Mouse (Mus musculus): ENCODE measurements around the gene Fbxw18. TPM values are rescaled to one million over a fixed set of nuclear protein-coding genes. Genes with fewer than 3 reads are reported as not detected.
"Not testable (repeated sequence)": the region's sequence is repeated elsewhere in the genome, so short reads cannot be mapped to it uniquely, and the experiment has no call there.

The Fbxw18 gene
- not detected in 2 replicates for polyA plus RNA-seq (2014; fragmentation: Nextera tagmentation; extraction: Ambion mirVana)

DNA sequence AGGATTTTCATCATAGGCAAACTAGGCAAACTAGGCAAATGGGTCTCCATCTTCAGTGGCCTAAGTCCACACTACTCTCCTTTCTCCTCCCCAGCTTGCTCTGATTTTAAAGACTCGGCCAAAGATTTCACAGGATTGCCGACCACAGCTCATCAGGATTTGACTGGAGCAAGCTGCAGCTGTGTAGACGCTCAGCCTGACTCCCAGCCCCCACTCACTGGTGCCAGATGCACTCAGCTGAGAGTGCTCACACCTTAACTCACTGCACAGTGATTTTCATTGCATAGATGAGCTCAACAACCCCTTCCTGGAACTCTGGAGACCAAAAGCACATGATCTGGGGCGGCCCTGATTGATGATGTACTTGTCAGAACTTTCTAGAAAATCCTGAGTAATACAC, at the start of gene Fbxw18:
Fbxw18 (minus strand) TSS at position 101 of the 400 bp plus-strand sequence.
- H3K9me3 ChIP-seq (replicated peaks; ENCODE audit: control insufficient read depth, low read length); H3K27me3 ChIP-seq (ENCODE audit: control insufficient read depth, insufficient read depth, low read length); H3K4me2 ChIP-seq; H3K27ac ChIP-seq (ENCODE audit: low read depth, low read length); H3K4me1 ChIP-seq (ENCODE audit: control insufficient read depth, insufficient read depth, low read length); H3K36me3 ChIP-seq (ENCODE audit: control insufficient read depth, insufficient read depth, low read length); H3K9ac ChIP-seq (ENCODE audit: low read depth, low read length); ATAC-seq (replicated peaks; ENCODE audit: insufficient number of reproducible peaks, low FRiP score, low TSS enrichment); H3K4me3 ChIP-seq (ENCODE audit: low read depth, low read length): not testable (repeated sequence)
- WGBS (ENCODE audit: insufficient replicate concordance), result 71% methylated on average over 4 of the region's 4 CpGs

DNA sequence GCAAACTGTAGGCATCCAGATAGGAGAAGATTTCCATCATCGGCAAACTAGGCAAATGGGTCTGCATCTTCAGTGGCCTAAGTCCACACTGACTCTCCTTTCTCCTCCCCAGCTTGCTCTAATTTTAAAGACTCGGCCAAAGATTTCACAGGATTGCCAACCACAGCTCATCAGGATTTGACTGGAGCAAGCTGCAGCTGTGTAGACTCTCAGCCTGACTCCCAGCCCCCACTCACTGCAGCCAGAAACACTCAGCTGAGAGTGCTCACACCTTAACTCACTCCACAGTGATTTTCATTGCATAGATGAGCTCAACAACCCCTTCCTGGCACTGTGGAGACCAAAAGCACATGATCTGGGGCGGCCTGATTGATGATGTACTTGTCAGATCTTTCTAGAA, 43.5 kb upstream of the Fbxw18 start, which contains the start of gene Fbxw26:
Fbxw26 (minus strand) TSS at position 101 of the 400 bp plus-strand sequence.
- not testable (repeated sequence) for H3K27ac ChIP-seq (ENCODE audit: low read depth, low read length); H3K9ac ChIP-seq (ENCODE audit: low read depth, low read length); H3K9me3 ChIP-seq (replicated peaks; ENCODE audit: control insufficient read depth, low read length); H3K4me3 ChIP-seq (ENCODE audit: low read depth, low read length); H3K4me2 ChIP-seq; H3K27me3 ChIP-seq (ENCODE audit: control insufficient read depth, insufficient read depth, low read length); H3K36me3 ChIP-seq (ENCODE audit: control insufficient read depth, insufficient read depth, low read length); ATAC-seq (replicated peaks; ENCODE audit: insufficient number of reproducible peaks, low FRiP score, low TSS enrichment); H3K4me1 ChIP-seq (ENCODE audit: control insufficient read depth, insufficient read depth, low read length)
- WGBS (ENCODE audit: insufficient replicate concordance), result 83% methylated on average over 3 of the region's 3 CpGs

DNA sequence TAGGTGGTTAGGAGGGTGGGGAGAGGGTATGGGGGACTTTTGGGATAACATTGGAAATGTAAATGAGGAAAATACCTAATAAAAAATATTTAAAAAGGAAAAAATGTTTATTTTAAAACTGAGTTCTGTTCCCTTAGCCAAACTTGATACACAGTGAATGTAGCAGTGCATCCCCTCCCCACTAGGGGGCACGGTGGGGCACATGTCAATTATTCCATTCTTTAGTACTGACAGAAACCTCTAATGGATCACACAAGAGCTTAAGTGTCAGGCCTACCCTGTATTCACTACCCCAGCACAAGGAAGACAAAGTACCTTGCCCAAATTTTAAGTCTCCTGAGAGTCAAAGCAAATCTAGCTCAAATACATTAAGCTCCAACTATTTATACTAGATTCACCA, 17.2 kb downstream of the Fbxw18 start:
- H3K27me3 ChIP-seq (ENCODE audit: control insufficient read depth, insufficient read depth, low read length), result no peaks in the 10 kb centered on the region
- 11% methylated on average over 1 of the region's 1 CpGs for WGBS (ENCODE audit: insufficient replicate concordance)
- no peaks in the 10 kb centered on the region for H3K9me3 ChIP-seq (replicated peaks; ENCODE audit: control insufficient read depth, low read length)
- H3K4me1 ChIP-seq (ENCODE audit: control insufficient read depth, insufficient read depth, low read length), result no peaks in the 10 kb centered on the region
- no peak overlapping the region for H3K4me3 ChIP-seq (ENCODE audit: low read depth, low read length)
- H3K4me2 ChIP-seq, result no peak overlapping the region
- H3K27ac ChIP-seq (ENCODE audit: low read depth, low read length), result no peak overlapping the region
- no peaks in the 10 kb centered on the region for H3K36me3 ChIP-seq (ENCODE audit: control insufficient read depth, insufficient read depth, low read length)
- ATAC-seq (replicated peaks; ENCODE audit: insufficient number of reproducible peaks, low FRiP score, low TSS enrichment), result no peak
- no peak overlapping the region for H3K9ac ChIP-seq (ENCODE audit: low read depth, low read length)

DNA sequence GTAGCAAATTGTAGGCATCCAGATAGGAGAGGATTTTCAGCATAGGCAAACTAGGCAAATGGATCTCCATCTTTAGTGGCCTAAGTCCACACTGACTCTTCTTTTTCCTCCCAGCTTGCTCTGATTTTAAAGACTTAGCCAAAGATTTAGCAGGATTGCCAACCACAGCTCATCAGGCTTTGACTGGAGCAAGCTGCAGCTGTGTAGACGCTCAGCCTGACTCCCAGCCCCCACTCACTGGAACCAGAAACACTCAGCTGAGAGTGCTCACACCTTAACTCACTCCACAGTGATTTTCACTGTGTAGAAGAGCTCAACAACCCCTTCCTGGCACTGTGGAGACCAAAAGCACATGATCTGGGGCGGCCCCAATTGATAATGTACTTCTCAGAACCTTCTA, 37.9 kb downstream of the Fbxw18 start, which contains the start of gene Fbxw25:
Fbxw25 (minus strand) TSS at position 101 of the 400 bp plus-strand sequence.
- not testable (repeated sequence) for ATAC-seq (replicated peaks; ENCODE audit: insufficient number of reproducible peaks, low FRiP score, low TSS enrichment); H3K4me2 ChIP-seq; H3K27ac ChIP-seq (ENCODE audit: low read depth, low read length); H3K9me3 ChIP-seq (replicated peaks; ENCODE audit: control insufficient read depth, low read length); H3K4me1 ChIP-seq (ENCODE audit: control insufficient read depth, insufficient read depth, low read length); H3K9ac ChIP-seq (ENCODE audit: low read depth, low read length); H3K36me3 ChIP-seq (ENCODE audit: control insufficient read depth, insufficient read depth, low read length); H3K4me3 ChIP-seq (ENCODE audit: low read depth, low read length); H3K27me3 ChIP-seq (ENCODE audit: control insufficient read depth, insufficient read depth, low read length)
- 55% methylated on average over 2 of the region's 2 CpGs for WGBS (ENCODE audit: insufficient replicate concordance)

Other genes with a start within 250 kb of the Fbxw18 start
- gene Fbxw19, start 206.8 kb downstream of the Fbxw18 start, polyA plus RNA-seq (2014; fragmentation: Nextera tagmentation; extraction: Ambion mirVana), result not detected in 2 replicates
- not detected in 2 replicates for gene Fbxw15, start 134.4 kb downstream of the Fbxw18 start, polyA plus RNA-seq (2014; fragmentation: Nextera tagmentation; extraction: Ambion mirVana)
- not detected in 2 replicates for gene Fbxw24, start 76.6 kb downstream of the Fbxw18 start, polyA plus RNA-seq (2014; fragmentation: Nextera tagmentation; extraction: Ambion mirVana)
- not detected in 2 replicates for gene Fbxw25, start 38.0 kb downstream of the Fbxw18 start, polyA plus RNA-seq (2014; fragmentation: Nextera tagmentation; extraction: Ambion mirVana)
- gene Fbxw26, start 43.4 kb upstream of the Fbxw18 start, polyA plus RNA-seq (2014; fragmentation: Nextera tagmentation; extraction: Ambion mirVana), result not detected in 2 replicates
- gene Fbxw27, start 88.0 kb upstream of the Fbxw18 start, polyA plus RNA-seq (2014; fragmentation: Nextera tagmentation; extraction: Ambion mirVana), result not detected in 2 replicates
- 0.27 TPM in 1 of 2 replicates, not detected in the other for gene Spink8, start 109.6 kb upstream of the Fbxw18 start, polyA plus RNA-seq (2014; fragmentation: Nextera tagmentation; extraction: Ambion mirVana)
- gene Nme6, start 130.0 kb upstream of the Fbxw18 start, polyA plus RNA-seq (2014; fragmentation: Nextera tagmentation; extraction: Ambion mirVana), result 77.3 and 84.9 TPM in 2 replicates
- 1.1 TPM in 1 of 2 replicates, not detected in the other for gene Camp, start 146.9 kb upstream of the Fbxw18 start, polyA plus RNA-seq (2014; fragmentation: Nextera tagmentation; extraction: Ambion mirVana)
- gene Cdc25a, start 172.9 kb upstream of the Fbxw18 start, polyA plus RNA-seq (2014; fragmentation: Nextera tagmentation; extraction: Ambion mirVana), result 22.0 and 23.7 TPM in 2 replicates
- gene Map4, start 228.8 kb upstream of the Fbxw18 start, polyA plus RNA-seq (2014; fragmentation: Nextera tagmentation; extraction: Ambion mirVana), result 64.9 and 93.6 TPM in 2 replicates